Mouse (Mus musculus) stomach, embryonic 15.5 days (tissue): Measurements from ENCODE around the gene Oard1. TPM values are rescaled to one million over a fixed set of nuclear protein-coding genes. Genes with fewer than 3 reads are reported as not detected.

Source experiments
- polyA plus RNA-seq: library from polyadenylated mRNA; unstranded; fragments of >200 nt; fragmentation: Nextera tagmentation; extraction: Ambion mirVana; gene quantifications from 2 replicates; pipeline ENCODE4 v1.2.1, GENCODE M21; 2015

Oard1 gene
- polyA plus RNA-seq, 1 experiment from 2014 or later = 61.1 TPM

Other genes starting within 250 kb of the Oard1 start
- gene A530064D06Rik, start 242.7 kb upstream of the Oard1 start, polyA plus RNA-seq = 0.32 and 0.35 TPM in 2 replicates
- gene Trem1, start 177.2 kb upstream of the Oard1 start, polyA plus RNA-seq = 0.34 and 0.60 TPM in 2 replicates
- gene Trem3, start 162.2 kb upstream of the Oard1 start, polyA plus RNA-seq = 1.1 and 1.6 TPM in 2 replicates
- 1.3 TPM in 2 replicates for gene Treml4, start 145.7 kb upstream of the Oard1 start, polyA plus RNA-seq
- 0.30 and 0.48 TPM in 2 replicates for gene Treml2, start 110.5 kb upstream of the Oard1 start, polyA plus RNA-seq
- 0.68 and 0.99 TPM in 2 replicates for gene B430306N03Rik, start 93.9 kb upstream of the Oard1 start, polyA plus RNA-seq
- 3.3 and 4.4 TPM in 2 replicates for gene Trem2, start 63.6 kb upstream of the Oard1 start, polyA plus RNA-seq
- gene Treml1, start 50.1 kb upstream of the Oard1 start, polyA plus RNA-seq = 0.42 and 0.84 TPM in 2 replicates
- 11.4 and 12.3 TPM in 2 replicates for gene Nfya, start 108 bp upstream of the Oard1 start, polyA plus RNA-seq
- 4.4 and 5.2 TPM in 2 replicates for gene Apobec2, start 22.9 kb downstream of the Oard1 start, polyA plus RNA-seq
- gene Tspo2, start 41.5 kb downstream of the Oard1 start, polyA plus RNA-seq = 6.8 and 13.6 TPM in 2 replicates
- gene Unc5cl, start 44.9 kb downstream of the Oard1 start, polyA plus RNA-seq = 14.3 and 16.8 TPM in 2 replicates